Mouse (Mus musculus) left cerebral cortex, adult 9 months (tissue): ENCODE data around the gene Sorbs1.

Experiments used
- DNase-seq, 2 experiments: peaks; one replicate each; pipeline ENCODE4 v3.0.0; 2022; ENCODE audit warnings: low spot score in 2 of 2

Gene Sorbs1

DNA sequence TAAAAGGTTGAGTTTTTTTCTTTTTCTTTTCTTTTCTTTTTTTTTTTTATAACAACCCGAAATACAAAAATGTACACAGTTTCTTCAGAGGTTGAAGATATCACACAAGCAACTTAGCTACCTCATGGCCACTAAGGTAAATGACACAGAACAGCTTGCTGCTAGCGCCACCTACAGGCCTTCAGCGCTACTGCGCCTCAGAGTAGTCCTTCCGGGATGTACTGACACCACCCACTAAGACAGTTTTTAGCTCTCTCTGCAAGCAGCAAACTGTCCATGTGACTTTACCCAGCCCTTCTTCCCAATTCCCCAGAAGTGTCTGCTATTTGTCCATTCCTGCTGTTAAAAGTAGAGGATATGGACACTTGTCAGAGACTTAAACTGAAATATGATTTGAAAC lies 167.9 kb downstream of the Sorbs1 start:
- peak in 1 of 2 experiments; percentile 61 for DNase-seq

DNA sequence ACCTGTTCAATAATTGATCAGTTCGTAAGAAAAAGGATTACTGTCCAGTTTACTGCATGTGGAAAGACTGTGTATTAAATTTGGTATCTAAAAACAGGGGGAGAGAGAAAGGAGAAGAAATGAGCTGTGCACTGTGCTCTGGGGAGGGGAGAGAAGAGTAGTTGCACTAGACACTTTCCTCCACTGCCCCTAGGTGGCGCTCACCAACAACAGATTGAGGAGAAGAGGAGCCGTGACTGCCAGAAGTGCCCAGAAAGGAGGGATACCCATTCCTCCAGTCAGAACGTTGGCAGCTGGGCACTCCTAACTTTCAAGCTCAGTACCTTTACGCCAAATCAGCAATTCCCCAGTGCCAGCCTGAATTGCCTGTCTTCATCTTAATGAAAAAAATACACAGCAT lies 170.6 kb downstream of the Sorbs1 start:
- peak in 1 of 2 experiments; percentile 82 for DNase-seq

DNA sequence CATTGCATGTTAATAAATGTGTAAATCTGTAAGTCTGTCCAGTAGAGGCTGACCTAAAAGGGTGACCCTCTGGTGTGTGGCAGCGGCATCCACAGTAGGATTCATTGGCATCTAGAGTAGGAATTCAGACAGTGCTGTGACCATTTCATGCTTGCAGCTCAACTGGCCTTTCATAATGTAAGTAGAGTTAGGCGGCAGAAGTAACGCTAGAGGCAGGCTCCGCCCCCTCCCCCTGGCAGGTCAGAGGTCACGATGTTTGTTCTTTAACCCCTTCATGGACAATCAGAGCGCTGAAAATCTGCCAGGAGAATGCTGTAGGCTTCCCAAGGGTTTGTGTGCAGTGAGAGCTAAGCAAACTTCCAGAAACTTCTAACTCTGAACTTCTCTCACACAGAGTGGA lies 172.4 kb downstream of the Sorbs1 start:
- DNase-seq, result no peak

- DNase-seq, result no peak
Measured at GRCm38 (mm10) chr19:40336694-40337093, 176.9 kb downstream of the Sorbs1 start.

DNA sequence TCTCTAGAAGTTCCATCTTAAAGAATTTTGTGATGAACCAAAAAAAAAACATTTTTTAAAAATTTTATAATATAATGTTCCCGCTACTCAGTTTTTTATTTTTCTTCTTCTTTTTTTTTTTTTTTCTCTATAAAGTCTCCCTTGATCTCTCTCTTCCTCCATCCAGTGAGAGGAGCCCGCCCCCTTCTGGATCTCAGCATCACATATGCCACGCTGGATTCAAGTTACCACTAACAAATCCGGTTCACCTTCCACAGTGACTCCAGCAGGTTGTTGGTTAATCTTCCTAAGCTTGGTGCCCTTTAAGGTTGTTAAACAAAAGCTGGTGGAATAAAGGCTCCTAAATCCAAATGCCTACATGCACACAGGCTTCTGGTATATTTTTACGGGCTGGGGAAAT lies 179.7 kb downstream of the Sorbs1 start:
- peak in 1 of 2 experiments; percentile 37 for DNase-seq

- DNase-seq, result no peak
Measured at GRCm38 (mm10) chr19:40333081-40333480, 180.5 kb downstream of the Sorbs1 start.

GRCm38 (mm10) chr19:40332303-40332702 lies 181.3 kb downstream of the Sorbs1 start:
- no peak for DNase-seq

- no peak for DNase-seq
Measured at GRCm38 (mm10) chr19:40331846-40332245, 181.7 kb downstream of the Sorbs1 start.

GRCm38 (mm10) chr19:40326126-40326525 lies 187.5 kb downstream of the Sorbs1 start:
- DNase-seq, result no peak

GRCm38 (mm10) chr19:40325381-40325780 lies 188.2 kb downstream of the Sorbs1 start:
- DNase-seq, result no peak

DNA sequence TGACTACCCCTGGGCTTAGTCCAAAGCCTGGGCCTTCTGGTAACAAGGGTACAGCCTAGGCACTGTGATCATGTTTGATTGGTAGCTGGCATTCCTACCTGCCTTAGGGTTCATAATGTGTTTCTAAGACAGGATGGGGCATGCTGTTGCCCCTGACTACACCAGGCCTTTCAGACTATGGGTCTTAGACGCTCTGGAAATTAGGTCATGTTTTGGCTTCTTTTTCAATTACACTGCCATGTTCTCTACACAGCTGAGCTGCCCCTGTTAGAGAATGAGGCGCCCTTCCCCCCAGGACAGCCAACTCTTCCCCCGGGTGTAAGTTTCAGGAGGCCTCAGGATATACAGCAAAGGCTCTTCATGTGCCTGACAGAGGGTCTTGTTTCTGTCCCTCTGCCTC lies 191.4 kb downstream of the Sorbs1 start:
- DNase-seq, result no peak

DNA sequence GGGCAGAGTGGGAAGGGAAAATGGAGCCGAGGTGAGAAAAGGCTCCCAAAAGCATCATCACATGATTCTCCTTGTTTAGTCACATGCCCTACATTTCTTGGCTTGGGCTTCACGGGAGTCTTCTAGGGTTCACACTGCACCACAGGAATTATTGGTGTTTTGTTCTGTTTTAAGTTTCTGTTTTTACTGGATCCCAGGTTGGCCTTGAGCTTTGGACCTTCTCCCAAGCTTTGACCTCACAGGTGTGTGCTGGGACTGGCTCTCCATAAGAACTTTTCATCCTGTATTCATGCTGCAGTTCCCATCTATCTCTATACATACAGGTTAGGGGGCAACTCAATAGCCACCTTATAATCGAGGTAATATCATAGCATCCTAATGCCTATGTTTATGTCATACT lies 194.4 kb downstream of the Sorbs1 start:
- no peak for DNase-seq

- DNase-seq, result no peak
Measured at GRCm38 (mm10) chr19:40318511-40318910, 195.1 kb downstream of the Sorbs1 start.

DNA sequence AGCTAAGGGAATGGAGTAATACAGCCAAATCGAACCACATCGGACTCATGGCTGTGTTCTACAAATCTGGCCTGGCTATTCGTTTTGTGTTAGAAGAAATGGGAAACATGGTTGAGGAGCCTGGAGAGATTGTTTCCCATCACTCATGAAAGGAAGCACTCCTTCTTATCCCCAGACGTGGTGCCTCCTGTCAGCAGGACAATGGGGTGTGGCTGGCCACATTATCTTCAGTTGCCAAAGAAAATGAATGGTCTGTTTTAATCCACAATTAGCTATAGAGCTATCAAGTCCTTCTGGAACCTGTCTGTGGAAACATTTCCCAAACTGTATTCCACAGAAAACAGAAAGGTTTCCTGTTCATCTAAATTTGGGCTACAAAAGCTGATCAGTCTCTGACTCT lies 196.6 kb downstream of the Sorbs1 start:
- no peak for DNase-seq

- no peak for DNase-seq
Measured at GRCm38 (mm10) chr19:40314252-40314651, 199.3 kb downstream of the Sorbs1 start.

GRCm38 (mm10) chr19:40311631-40312030 lies 201.9 kb downstream of the Sorbs1 start:
- DNase-seq, result no peak

- DNase-seq, result no peak
Measured at GRCm38 (mm10) chr19:40310410-40311130, 203.0 kb downstream of the Sorbs1 start.

GRCm38 (mm10) chr19:40309911-40310310 lies 203.7 kb downstream of the Sorbs1 start:
- no peak for DNase-seq

GRCm38 (mm10) chr19:40307550-40307949 lies 206.0 kb downstream of the Sorbs1 start:
- DNase-seq, result no peak

GRCm38 (mm10) chr19:40306631-40307030 lies 206.9 kb downstream of the Sorbs1 start:
- DNase-seq, result no peak

- DNase-seq, result no peak
Measured at GRCm38 (mm10) chr19:40305456-40305855, 208.1 kb downstream of the Sorbs1 start.

GRCm38 (mm10) chr19:40302916-40303315 lies 210.7 kb downstream of the Sorbs1 start:
- peak in 1 of 2 experiments; percentile 56 for DNase-seq

GRCm38 (mm10) chr19:40302477-40302876 lies 211.1 kb downstream of the Sorbs1 start:
- DNase-seq, result peak in 1 of 2 experiments; percentile 52
